Mouse (Mus musculus) heart, postnatal 0 days (tissue): ENCODE data around the gene Pqlc3.

Source experiments
- CTCF ChIP-seq: IDR thresholded peaks from 2 replicates; pipeline ENCODE4 v1.5.1; 2016; ENCODE audit warnings: antibody characterized with exemption, control low read depth, low read depth
- EP300 ChIP-seq: IDR thresholded peaks from 2 replicates; pipeline ENCODE4 v1.6.1; 2016; ENCODE audit warnings: antibody characterized with exemption, low read depth

- no peak for TF ChIP-seq CTCF
- TF ChIP-seq EP300: no peak
Measured at GRCm38 (mm10) chr12:17038246-17038645, 38.0 kb upstream of the Pqlc3 start.
